Mouse (Mus musculus) lung, postnatal 0 days (tissue): ENCODE data around the gene Myo16. TPM values are rescaled to one million over a fixed set of nuclear protein-coding genes. Genes with fewer than 3 reads are reported as not detected.

ENCODE experiments used
- ATAC-seq: fragments of 200-750 bp; cut with Nextera tagmentation; 2 replicates; pipeline ENCODE4 v1.8.0; 2017; ENCODE audit warnings: moderate library complexity
- DNase-seq: peaks from one replicate; pipeline ENCODE4 v3.0.0-alpha.2; 2016; ENCODE audit warnings: low spot score
- H3K27ac ChIP-seq: fragments of 300-500 bp; sonication (generic); 2 replicates; pipeline ENCODE4 v1.5.1; 2014; ENCODE audit warnings: antibody characterized with exemption, mild to moderate bottlenecking, low read length, mixed read lengths
- H3K27me3 ChIP-seq: fragments of 300-500 bp; sonication (generic); replicated peaks from 2 replicates; pipeline ENCODE4 v1.6.1; 2014; ENCODE audit warnings: low read length, mixed read lengths; ENCODE audit not compliant: insufficient read depth
- H3K36me3 ChIP-seq: fragments of 300-500 bp; sonication (generic); 2 replicates; pipeline ENCODE4 v1.6.1; 2014; ENCODE audit warnings: low read length, mixed read lengths; ENCODE audit not compliant: insufficient read depth
- H3K4me1 ChIP-seq: fragments of 300-500 bp; sonication (generic); 2 replicates; pipeline ENCODE4 v1.6.1; 2014; ENCODE audit warnings: antibody characterized with exemption, low read depth, low read length, mixed read lengths; ENCODE audit not compliant: insufficient read depth
- H3K4me2 ChIP-seq: fragments of 300-500 bp; sonication (generic); replicated peaks from 2 replicates; pipeline ENCODE4 v1.6.1; 2014; ENCODE audit warnings: low read depth, mild to moderate bottlenecking, low read length, moderate library complexity, mixed read lengths
- H3K4me3 ChIP-seq: fragments of 300-500 bp; sonication (generic); 2 replicates; pipeline ENCODE4 v1.5.1; 2014; ENCODE audit warnings: low read depth, low read length
- H3K9ac ChIP-seq: fragments of 300-500 bp; sonication (generic); replicated peaks from 2 replicates; pipeline ENCODE4 v1.6.1; 2014; ENCODE audit warnings: low read depth, mild to moderate bottlenecking
- H3K9me3 ChIP-seq: fragments of 300-500 bp; sonication (generic); 2 replicates; pipeline ENCODE4 v1.6.1; 2016; ENCODE audit warnings: low read length, mixed read lengths
- CTCF ChIP-seq: IDR thresholded peaks from 2 replicates; pipeline ENCODE4 v1.5.1; 2016; ENCODE audit warnings: antibody characterized with exemption, mild to moderate bottlenecking
- EP300 ChIP-seq: IDR thresholded peaks from 2 replicates; pipeline ENCODE4 v1.6.1; 2016; ENCODE audit warnings: antibody characterized with exemption, mild to moderate bottlenecking, control low read depth
- WGBS: fragments of 180-500 bp; shearing (Covaris S2); extraction: QIAGEN DNeasy Blood & Tissue Kit; methylation state at CpG from one replicate; pipeline ENCODE4 v1.1.7; 2014; 5-methylcytosine and 5-hydroxymethylcytosine counted together
- polyA plus RNA-seq: library from polyadenylated mRNA; unstranded; fragments of >200 nt; fragmentation: Nextera tagmentation; extraction: Ambion mirVana; gene quantifications from 2 replicates; pipeline ENCODE4 v1.2.1, GENCODE M21; 2015

Myo16 gene
- polyA plus RNA-seq, 1 experiment from 2014 or later, result 0.17 TPM

DNA sequence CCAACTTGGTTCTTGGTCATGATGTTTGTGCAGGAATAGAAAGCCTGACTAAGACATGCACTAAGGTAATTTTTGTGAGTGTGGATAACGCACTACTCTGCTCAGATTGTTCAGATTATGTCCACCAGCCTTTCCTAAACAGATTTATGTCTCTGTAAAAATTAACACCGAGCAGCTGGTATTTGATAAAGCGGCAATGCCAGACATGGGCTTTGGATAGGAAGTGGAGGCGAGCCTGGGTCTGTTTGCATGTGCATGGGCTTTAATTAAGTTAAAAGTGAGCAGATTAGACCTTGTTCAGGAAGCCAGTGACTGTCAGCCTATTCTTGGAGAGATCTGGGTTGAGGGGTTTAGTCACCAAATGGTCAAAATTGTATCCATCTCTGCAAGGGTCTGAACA lies 367.8 kb downstream of the Myo16 start:
- DNase-seq (no peak), ATAC-seq (no peak)
- no peak for TF ChIP-seq EP300
- no peak for TF ChIP-seq CTCF
- Histone ChIP-seq H3K4me1 (no peaks in the 10 kb centered on the region), H3K9ac (no peak overlapping the region), H3K36me3 (no peaks in the 10 kb centered on the region), H3K4me3 (no peak overlapping the region), H3K4me2 (no peak overlapping the region), H3K9me3 (no peaks in the 10 kb centered on the region), H3K27me3 (no peaks in the 10 kb centered on the region), H3K27ac (no peak overlapping the region)
- 83% methylated on average over 4 of the region's 4 CpGs for WGBS

DNA sequence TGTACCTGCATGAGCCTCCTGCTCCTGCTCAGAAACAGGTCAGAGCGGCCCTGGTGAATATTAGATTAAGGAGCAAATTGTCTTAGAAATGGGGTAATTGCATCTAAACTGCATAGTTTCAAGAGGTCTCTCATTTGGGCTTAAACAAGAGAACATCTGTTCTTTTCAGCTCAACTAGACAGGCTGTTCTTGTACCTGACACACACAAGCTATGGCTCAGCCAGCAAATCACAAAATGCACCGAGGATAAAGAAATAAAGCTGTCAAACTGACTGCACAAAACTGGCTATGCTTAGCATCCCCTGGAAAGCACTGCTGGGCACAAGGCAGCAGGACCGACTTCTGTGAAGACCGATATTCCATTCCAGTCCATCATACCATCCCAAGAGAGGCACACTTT lies 372.0 kb downstream of the Myo16 start:
- Histone ChIP-seq H3K4me2 (no peak overlapping the region), H3K9ac (no peak overlapping the region), H3K27ac (no peak overlapping the region), H3K36me3 (no peaks in the 10 kb centered on the region), H3K4me3 (no peak overlapping the region), H3K4me1 (no peaks in the 10 kb centered on the region), H3K9me3 (no peaks in the 10 kb centered on the region), H3K27me3 (no peaks in the 10 kb centered on the region)
- DNase-seq (no peak), ATAC-seq (no peak)
- no peak for TF ChIP-seq EP300
- TF ChIP-seq CTCF, result no peak
- 74% methylated on average over 4 of the region's 4 CpGs for WGBS

DNA sequence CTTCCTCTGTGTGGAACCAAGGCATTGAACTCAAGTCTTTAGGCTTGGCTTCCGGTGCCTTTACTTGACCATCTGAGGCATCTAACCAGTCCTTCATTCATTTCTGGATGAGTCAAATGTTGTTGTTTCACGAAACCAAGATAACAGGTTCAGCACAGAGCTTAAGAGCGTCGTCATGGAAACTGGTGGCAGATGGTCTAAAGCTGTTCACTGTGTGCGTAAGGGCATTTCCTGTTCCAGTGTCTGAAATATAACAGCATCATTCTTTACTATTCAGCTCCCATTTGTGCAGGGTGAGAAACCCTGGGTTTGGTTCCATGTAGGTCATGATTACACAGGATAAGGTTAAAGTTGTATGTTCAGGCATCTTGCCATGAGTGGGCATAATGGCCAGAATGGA lies 372.9 kb downstream of the Myo16 start:
- WGBS, result 58% methylated on average over 5 of the region's 5 CpGs
- no peak overlapping the region for H3K9ac ChIP-seq
- H3K4me1 ChIP-seq, result no peaks in the 10 kb centered on the region
- no peak overlapping the region for H3K4me3 ChIP-seq
- ATAC-seq (no peak), DNase-seq (no peak)
- no peaks in the 10 kb centered on the region for H3K9me3 ChIP-seq
- no peaks in the 10 kb centered on the region for H3K36me3 ChIP-seq
- no peaks in the 10 kb centered on the region for H3K27me3 ChIP-seq
- no peak overlapping the region for H3K4me2 ChIP-seq
- no peak overlapping the region for H3K27ac ChIP-seq
- TF ChIP-seq CTCF (no peak), EP300 (no peak)

DNA sequence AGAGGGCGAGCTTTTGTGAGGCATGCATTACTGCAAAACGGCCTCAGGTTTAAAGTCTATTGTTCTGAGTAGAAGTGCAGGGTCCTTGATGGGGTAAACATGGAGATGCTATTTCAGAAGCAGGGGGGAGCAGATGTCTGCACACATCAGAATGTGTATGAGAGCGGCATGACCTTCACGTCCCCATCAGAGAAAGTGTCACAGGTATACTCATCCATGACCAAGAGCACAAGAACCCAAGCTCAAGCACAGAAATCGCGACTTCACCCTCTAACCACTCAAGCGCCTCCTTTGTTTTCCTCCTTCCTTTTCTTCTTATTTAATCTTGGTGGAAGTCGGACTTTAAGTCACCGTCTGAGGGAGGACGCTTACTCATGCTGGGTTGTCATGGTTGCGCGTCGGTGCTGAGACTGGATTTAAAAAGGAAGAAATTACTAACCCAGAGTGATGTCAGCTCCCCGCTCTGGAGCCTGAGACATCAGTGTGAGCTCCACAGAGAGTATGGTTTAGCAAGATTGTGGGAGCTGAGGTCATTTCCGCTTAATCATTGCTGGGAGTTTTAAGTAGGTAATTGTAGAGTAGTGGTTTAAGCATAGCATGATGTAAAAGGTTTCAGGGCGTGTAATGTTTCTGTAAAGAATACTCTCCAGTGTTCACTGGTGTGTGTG lies 381.0 kb downstream of the Myo16 start:
- Histone ChIP-seq H3K36me3 (no peaks in the 10 kb centered on the region), H3K4me1 (no peaks in the 10 kb centered on the region), H3K4me3 (no peak overlapping the region), H3K9me3 (no peaks in the 10 kb centered on the region), H3K4me2 (no peak overlapping the region), H3K27ac (no peak overlapping the region), H3K9ac (no peak overlapping the region), H3K27me3 (no peaks in the 10 kb centered on the region)
- ATAC-seq (0 out of 2 replicates have a peak, but pooled peaks have one; percentile 17), DNase-seq (peak; percentile 47)
- 65% methylated on average over 16 of the region's 16 CpGs for WGBS
- no peak for TF ChIP-seq CTCF
- no peak for TF ChIP-seq EP300

DNA sequence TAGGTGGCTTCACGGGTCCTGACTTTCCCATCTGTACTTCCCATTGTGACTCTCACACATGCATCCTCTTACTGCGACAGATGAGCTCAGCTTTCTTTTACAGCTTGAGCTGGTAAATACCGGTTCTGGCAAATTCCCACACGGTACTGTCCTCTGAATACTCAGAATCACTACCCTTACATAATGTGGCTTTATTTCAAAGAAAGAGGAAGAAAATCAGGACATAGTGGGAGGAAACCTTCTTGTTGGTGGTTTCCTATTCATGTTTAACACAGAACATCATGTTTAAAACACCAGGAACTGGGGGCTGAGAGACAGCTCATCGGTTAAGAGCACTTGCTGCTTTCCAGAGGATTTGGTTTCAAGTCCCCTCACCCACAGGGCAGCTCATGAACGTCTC lies 384.6 kb downstream of the Myo16 start:
- TF ChIP-seq EP300 (no peak), CTCF (no peak)
- ATAC-seq (no peak), DNase-seq (peak; percentile 24)
- 58% methylated on average over 6 of the region's 6 CpGs for WGBS
- H3K9me3 ChIP-seq, result no peaks in the 10 kb centered on the region; the same call in 1 of the 2 replicates
- no peak overlapping the region for H3K27ac ChIP-seq
- no peaks in the 10 kb centered on the region for H3K4me1 ChIP-seq
- H3K4me2 ChIP-seq, result no peak overlapping the region
- no peak overlapping the region for H3K9ac ChIP-seq
- no peaks in the 10 kb centered on the region for H3K36me3 ChIP-seq
- H3K27me3 ChIP-seq, result no peaks in the 10 kb centered on the region
- no peak overlapping the region for H3K4me3 ChIP-seq

DNA sequence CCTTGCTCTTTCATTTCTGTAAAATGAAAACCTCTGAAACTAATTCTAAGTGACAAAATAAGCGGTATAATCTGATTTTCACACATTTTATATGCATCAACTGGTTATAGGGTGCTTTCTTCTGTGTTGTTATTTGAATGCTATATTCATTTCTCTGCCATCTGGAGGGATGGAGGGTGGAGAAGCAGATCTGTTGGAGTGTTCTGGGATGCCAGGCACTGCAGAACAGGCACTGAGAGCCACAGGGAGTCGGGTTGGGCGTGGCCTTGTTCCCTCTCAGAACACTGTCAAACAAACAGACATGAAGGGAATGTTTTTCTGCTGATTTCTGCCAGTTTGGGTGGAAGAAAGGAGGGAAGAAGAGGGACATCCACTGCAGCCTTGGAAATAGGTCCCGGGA lies 386.0 kb downstream of the Myo16 start:
- no peak overlapping the region for H3K27ac ChIP-seq
- no peaks in the 10 kb centered on the region for H3K4me1 ChIP-seq
- peaks cover 4% of the 10 kb centered on the region; the same call in 1 of the 2 replicates for H3K9me3 ChIP-seq
- H3K27me3 ChIP-seq, result no peaks in the 10 kb centered on the region
- WGBS, result 75% methylated on average over 4 of the region's 4 CpGs
- ATAC-seq (no peak), DNase-seq (no peak)
- TF ChIP-seq CTCF (no peak), EP300 (no peak)
- H3K4me3 ChIP-seq, result no peak overlapping the region
- no peak overlapping the region for H3K9ac ChIP-seq
- H3K4me2 ChIP-seq, result no peak overlapping the region
- no peaks in the 10 kb centered on the region for H3K36me3 ChIP-seq
